Mouse (Mus musculus): ENCODE results near the gene Fndc3b. TPM values are rescaled to one million over a fixed set of nuclear protein-coding genes. Genes with fewer than 3 reads are reported as not detected.
A peak's percentile ranks its signal among the peaks of the same experiment; 100 is the strongest.

Gene Fndc3b
- polyA plus RNA-seq, 1 experiment from 2014 or later, result 14.9 TPM

- H3K36me3 ChIP-seq (replicated peaks; ENCODE audit: insufficient read depth, low read length), result no peaks in the 10 kb centered on the region
- no peak overlapping the region for H3K4me3 ChIP-seq (ENCODE audit: low read depth, low read length)
- ATAC-seq (peak; percentile 78), DNase-seq (no peak)
- WGBS (ENCODE audit: insufficient replicate concordance), result 46% methylated on average over 7 of the region's 7 CpGs
- no peak for TF ChIP-seq CTCF (IDR thresholded peaks at IDR 0.05; ENCODE audit: low read depth)
- no peak for TF ChIP-seq EP300 (IDR thresholded peaks at IDR 0.05; ENCODE audit: low read depth)
- no peak overlapping the region for H3K4me2 ChIP-seq (ENCODE audit: low read depth, low read length)
- no peak overlapping the region for H3K27ac ChIP-seq (ENCODE audit: low read depth)
- peaks cover 8% of the 10 kb centered on the region; the same call in 1 of the 2 replicates for H3K4me1 ChIP-seq (ENCODE audit: insufficient read depth)
- H3K9me3 ChIP-seq (ENCODE audit: low read length), result 0 out of 2 replicates have a peak, but pooled peaks cover 2% of the 10 kb centered on the region
- no peaks in the 10 kb centered on the region for H3K27me3 ChIP-seq (ENCODE audit: insufficient read depth, low read length)
- no peak overlapping the region for H3K9ac ChIP-seq (replicated peaks)
Measured at GRCm38 (mm10) chr3:27744754-27745153, 33.6 kb upstream of the Fndc3b start.

- ATAC-seq (no peak), DNase-seq (no peak)
- Histone ChIP-seq H3K4me3 (ENCODE audit: low read depth, low read length) (no peak overlapping the region), H3K27me3 (ENCODE audit: insufficient read depth, low read length) (no peaks in the 10 kb centered on the region), H3K27ac (ENCODE audit: low read depth) (no peak overlapping the region), H3K9ac (replicated peaks) (no peak overlapping the region), H3K9me3 (ENCODE audit: low read length) (0 out of 2 replicates have a peak, but pooled peaks cover 2% of the 10 kb centered on the region), H3K4me2 (ENCODE audit: low read depth, low read length) (no peak overlapping the region), H3K36me3 (replicated peaks; ENCODE audit: insufficient read depth, low read length) (no peaks in the 10 kb centered on the region), H3K4me1 (ENCODE audit: insufficient read depth) (peaks cover 8% of the 10 kb centered on the region; the same call in 1 of the 2 replicates)
- no peak for TF ChIP-seq CTCF (IDR thresholded peaks at IDR 0.05; ENCODE audit: low read depth)
- TF ChIP-seq EP300 (IDR thresholded peaks at IDR 0.05; ENCODE audit: low read depth), result no peak
- WGBS (ENCODE audit: insufficient replicate concordance), result 56% methylated on average over 9 of the region's 9 CpGs
Measured at GRCm38 (mm10) chr3:27743271-27744145, 32.4 kb upstream of the Fndc3b start.

- peak overlapping the region; percentile 8; the same call in 1 of the 2 replicates for H3K27ac ChIP-seq (ENCODE audit: low read depth)
- DNase-seq (no peak), ATAC-seq (peak; percentile 40; the same call in 1 of the 2 replicates)
- TF ChIP-seq EP300 (IDR thresholded peaks at IDR 0.05; ENCODE audit: low read depth), result no peak
- TF ChIP-seq CTCF (IDR thresholded peaks at IDR 0.05; ENCODE audit: low read depth), result no peak
- H3K27me3 ChIP-seq (ENCODE audit: insufficient read depth, low read length), result no peaks in the 10 kb centered on the region
- H3K9ac ChIP-seq (replicated peaks), result no peak overlapping the region
- no peaks in the 10 kb centered on the region for H3K36me3 ChIP-seq (replicated peaks; ENCODE audit: insufficient read depth, low read length)
- H3K9me3 ChIP-seq (ENCODE audit: low read length), result 0 out of 2 replicates have a peak, but pooled peaks cover 2% of the 10 kb centered on the region
- no peak overlapping the region for H3K4me2 ChIP-seq (ENCODE audit: low read depth, low read length)
- H3K4me1 ChIP-seq (ENCODE audit: insufficient read depth), result peaks cover 8% of the 10 kb centered on the region; the same call in 1 of the 2 replicates
- 21% methylated on average over 2 of the region's 2 CpGs for WGBS (ENCODE audit: insufficient replicate concordance)
- no peak overlapping the region for H3K4me3 ChIP-seq (ENCODE audit: low read depth, low read length)
Measured at GRCm38 (mm10) chr3:27742124-27742523, 31.0 kb upstream of the Fndc3b start.

GRCm38 (mm10) chr3:27740136-27740535 lies 29.0 kb upstream of the Fndc3b start:
- Histone ChIP-seq H3K4me3 (ENCODE audit: low read depth, low read length) (no peak overlapping the region), H3K4me1 (ENCODE audit: insufficient read depth) (peaks cover 8% of the 10 kb centered on the region; the same call in 1 of the 2 replicates), H3K36me3 (replicated peaks; ENCODE audit: insufficient read depth, low read length) (no peaks in the 10 kb centered on the region), H3K4me2 (ENCODE audit: low read depth, low read length) (no peak overlapping the region), H3K27me3 (ENCODE audit: insufficient read depth, low read length) (no peaks in the 10 kb centered on the region), H3K9ac (replicated peaks) (no peak overlapping the region), H3K9me3 (ENCODE audit: low read length) (no peaks in the 10 kb centered on the region), H3K27ac (ENCODE audit: low read depth) (no peak overlapping the region)
- DNase-seq (no peak), ATAC-seq (no peak)
- WGBS (ENCODE audit: insufficient replicate concordance), result 80% methylated on average over 7 of the region's 7 CpGs
- TF ChIP-seq EP300 (IDR thresholded peaks at IDR 0.05; ENCODE audit: low read depth) (no peak), CTCF (IDR thresholded peaks at IDR 0.05; ENCODE audit: low read depth) (no peak)

- H3K27ac ChIP-seq (ENCODE audit: low read depth), result no peak overlapping the region
- no peak for ATAC-seq
- DNase-seq, result no peak
- no peaks in the 10 kb centered on the region for H3K36me3 ChIP-seq (replicated peaks; ENCODE audit: insufficient read depth, low read length)
- no peaks in the 10 kb centered on the region for H3K9me3 ChIP-seq (ENCODE audit: low read length)
- no peak overlapping the region for H3K4me3 ChIP-seq (ENCODE audit: low read depth, low read length)
- no peak overlapping the region for H3K9ac ChIP-seq (replicated peaks)
- TF ChIP-seq CTCF (IDR thresholded peaks at IDR 0.05; ENCODE audit: low read depth) (no peak), EP300 (IDR thresholded peaks at IDR 0.05; ENCODE audit: low read depth) (no peak)
- no peaks in the 10 kb centered on the region for H3K27me3 ChIP-seq (ENCODE audit: insufficient read depth, low read length)
- H3K4me1 ChIP-seq (ENCODE audit: insufficient read depth), result no peaks in the 10 kb centered on the region
- H3K4me2 ChIP-seq (ENCODE audit: low read depth, low read length), result no peak overlapping the region
- 64% methylated on average over 9 of the region's 9 CpGs for WGBS (ENCODE audit: insufficient replicate concordance)
Measured at GRCm38 (mm10) chr3:27736180-27736579, 25.1 kb upstream of the Fndc3b start.

- ATAC-seq (no peak), DNase-seq (no peak)
- H3K27ac ChIP-seq (ENCODE audit: low read depth), result no peak overlapping the region
- H3K9me3 ChIP-seq (ENCODE audit: low read length), result no peaks in the 10 kb centered on the region
- no peak overlapping the region for H3K4me3 ChIP-seq (ENCODE audit: low read depth, low read length)
- H3K4me1 ChIP-seq (ENCODE audit: insufficient read depth), result no peaks in the 10 kb centered on the region
- no peak for TF ChIP-seq EP300 (IDR thresholded peaks at IDR 0.05; ENCODE audit: low read depth)
- TF ChIP-seq CTCF (IDR thresholded peaks at IDR 0.05; ENCODE audit: low read depth), result no peak
- no peaks in the 10 kb centered on the region for H3K27me3 ChIP-seq (ENCODE audit: insufficient read depth, low read length)
- H3K9ac ChIP-seq (replicated peaks), result no peak overlapping the region
- WGBS (ENCODE audit: insufficient replicate concordance), result 66% methylated on average over 5 of the region's 5 CpGs
- H3K36me3 ChIP-seq (replicated peaks; ENCODE audit: insufficient read depth, low read length), result no peaks in the 10 kb centered on the region
- no peak overlapping the region for H3K4me2 ChIP-seq (ENCODE audit: low read depth, low read length)
Measured at GRCm38 (mm10) chr3:27735113-27735512, 24.0 kb upstream of the Fndc3b start.

Measured in liver, postnatal 0 days (tissue).